Mouse (Mus musculus): ENCODE data around the gene Rasip1.
A peak's percentile ranks its signal among the peaks of the same experiment; 100 is the strongest.

Rasip1 gene

DNA sequence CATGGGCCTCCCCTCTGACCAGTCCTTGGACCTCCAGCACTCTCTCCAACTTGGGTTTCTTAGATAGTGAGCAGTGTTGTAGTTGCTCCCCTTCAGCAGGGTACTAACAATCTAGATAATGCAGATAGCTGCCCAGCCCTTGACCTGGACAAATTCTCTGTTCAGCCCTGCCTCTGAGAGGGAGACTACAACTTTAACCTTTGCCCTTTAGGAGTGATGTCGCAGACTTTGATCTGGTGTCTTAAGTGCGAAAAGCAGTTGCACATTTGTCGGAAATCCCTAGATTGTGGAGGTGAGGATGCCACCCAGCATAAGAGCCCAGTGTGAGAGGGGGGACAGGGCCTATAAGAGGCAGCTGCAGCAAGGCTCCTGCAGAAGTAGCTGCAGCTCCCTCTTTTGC is 2.6 kb upstream of the Rasip1 start:
- DNase-seq (ENCODE audit: low spot score in 2 of 2): no peak

DNA sequence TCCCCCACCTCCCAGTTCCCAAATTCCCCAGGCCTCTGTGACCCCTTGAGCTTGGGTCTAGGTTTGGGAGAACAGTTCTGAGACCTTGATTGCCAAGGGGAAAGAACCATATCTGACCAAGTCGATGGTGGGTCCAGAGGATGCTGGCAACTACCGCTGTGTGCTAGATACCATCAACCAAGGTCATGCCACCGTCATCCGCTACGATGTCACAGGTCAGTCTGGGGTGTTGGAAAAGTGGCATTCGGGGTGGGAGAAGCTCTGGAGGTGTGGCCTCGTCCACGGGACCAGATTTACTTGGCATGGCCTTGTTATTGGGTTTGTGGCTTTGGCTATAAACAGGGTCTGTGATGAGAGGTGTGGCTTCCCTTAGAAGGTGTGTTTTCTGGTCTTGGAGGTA is 1.8 kb upstream of the Rasip1 start:
- DNase-seq (ENCODE audit: low spot score in 2 of 2): no peak

DNA sequence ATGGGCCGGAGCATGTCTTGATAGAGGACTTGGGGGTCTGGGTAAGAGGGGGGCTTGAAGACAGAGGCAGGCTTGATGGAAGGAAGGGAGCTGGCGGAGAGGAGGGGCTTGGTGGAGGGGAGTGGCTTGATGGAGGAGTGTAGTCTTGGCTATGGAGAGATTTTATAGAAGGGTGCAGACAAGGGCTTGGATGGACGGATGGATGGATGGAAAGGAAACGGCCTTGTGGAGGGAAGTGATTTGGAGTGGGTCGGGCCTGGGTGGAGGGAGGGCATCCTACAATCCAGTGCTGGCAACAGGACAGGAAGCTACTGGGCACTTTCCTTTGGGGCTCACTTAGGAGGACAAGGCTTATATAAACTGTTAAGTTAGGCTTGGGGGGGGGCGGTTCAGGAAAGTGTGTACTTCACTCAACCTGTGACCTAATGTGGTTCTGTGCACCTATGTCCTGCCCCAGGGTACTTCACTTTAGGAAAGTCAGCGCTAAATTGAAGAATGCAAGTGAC is 664 bp upstream of the Rasip1 start:
- DNase-seq (ENCODE audit: low spot score in 2 of 2): no peak

DNA sequence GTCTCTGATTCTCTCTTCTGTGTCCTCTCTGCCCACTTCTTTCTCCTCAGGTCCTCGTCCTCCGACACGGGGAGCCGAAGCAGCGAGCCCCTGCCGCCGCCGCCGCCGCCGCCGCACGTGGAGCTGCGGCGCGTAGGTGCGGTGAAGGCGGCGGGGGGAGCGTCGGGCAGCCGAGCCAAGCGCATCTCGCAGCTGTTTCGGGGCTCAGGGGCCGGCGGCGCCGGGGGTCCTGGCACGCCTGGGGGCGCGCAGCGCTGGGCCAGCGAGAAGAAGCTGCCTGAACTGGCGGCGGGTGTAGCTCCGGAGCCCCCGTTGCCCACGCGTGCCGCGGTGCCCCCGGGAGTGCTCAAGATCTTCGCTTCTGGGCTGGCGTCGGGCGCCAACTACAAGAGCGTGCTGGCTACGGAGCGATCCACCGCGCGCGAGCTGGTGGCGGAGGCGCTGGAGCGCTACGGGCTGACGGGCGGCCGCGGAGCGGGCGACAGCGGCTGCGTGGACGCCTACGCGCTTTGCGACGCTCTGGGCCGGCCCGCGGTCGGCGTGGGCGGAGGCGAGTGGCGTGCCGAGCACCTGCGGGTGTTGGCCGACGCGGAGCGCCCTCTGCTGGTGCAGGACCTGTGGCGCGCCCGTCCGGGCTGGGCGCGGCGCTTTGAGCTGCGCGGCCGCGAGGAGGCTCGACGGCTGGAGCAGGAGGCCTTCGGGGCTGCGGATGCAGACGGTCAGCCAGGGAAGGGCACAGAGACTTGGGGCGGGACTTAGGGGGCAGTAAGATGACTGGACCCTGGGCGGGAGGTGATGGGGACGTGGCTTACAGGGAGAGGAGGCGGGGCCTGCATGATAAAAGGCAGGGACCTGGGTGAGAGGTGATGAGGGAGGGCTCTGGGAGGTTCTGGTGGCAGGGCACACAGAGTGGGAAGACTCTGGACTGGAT is 1.3 kb downstream of the Rasip1 start:
- peak; percentile 74 to 93 for DNase-seq (ENCODE audit: low spot score in 2 of 2)

DNA sequence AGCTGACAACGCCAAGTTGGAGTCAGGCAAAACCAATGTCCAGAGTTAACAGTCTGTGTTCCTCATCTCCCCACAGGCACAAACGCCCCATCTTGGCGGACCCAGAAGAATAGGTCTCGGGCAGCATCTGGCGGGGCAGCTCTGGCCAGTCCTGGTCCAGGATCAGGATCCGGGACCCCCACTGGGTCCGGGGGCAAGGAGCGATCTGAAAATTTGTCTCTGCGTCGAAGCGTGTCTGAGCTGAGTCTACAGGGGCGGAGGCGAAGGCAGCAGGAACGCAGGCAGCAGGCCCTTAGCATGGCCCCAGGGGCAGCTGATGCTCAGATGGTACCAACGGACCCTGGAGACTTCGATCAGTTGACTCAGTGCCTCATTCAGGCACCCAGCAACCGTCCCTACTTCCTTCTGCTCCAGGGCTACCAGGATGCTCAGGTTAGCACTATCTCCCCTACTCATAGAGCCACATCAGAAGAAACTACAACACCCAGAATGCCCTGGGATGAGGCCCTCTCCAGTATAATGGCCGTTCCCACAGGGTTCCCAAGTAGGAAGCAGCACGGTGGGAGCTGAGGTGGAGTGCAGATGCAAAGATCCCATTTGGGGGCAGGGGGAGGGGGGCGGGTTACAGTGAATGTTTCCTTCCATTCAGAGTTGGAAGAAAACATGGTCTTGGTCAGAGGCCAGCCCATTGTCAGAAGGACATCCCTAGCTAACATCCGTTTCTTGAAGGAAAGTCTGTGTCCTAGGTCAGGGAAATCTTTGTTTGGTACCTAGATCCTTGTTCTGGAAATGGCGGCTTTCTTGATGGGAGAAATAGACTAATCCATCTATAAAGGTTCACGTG is 3.0 kb downstream of the Rasip1 start:
- DNase-seq (ENCODE audit: low spot score in 2 of 2): no peak

DNA sequence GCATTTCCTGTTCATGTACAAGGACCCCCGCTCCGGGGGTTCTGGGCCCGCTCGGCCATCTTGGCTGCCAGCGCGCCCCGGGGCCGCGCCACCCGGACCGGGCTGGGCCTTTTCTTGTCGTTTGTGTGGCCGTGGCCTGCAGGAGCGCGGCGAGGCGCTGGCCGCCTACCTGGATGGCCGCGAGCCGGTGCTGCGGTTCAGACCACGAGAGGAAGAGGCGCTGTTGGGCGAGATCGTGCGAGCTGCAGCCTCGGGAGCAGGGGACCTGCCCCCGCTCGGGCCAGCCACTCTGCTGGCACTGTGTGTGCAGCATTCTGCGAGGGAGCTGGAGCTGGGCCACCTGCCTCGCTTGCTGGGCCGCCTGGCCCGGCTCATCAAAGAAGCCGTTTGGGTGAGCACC is 5.2 kb downstream of the Rasip1 start:
- peak in 1 of 2 experiments; percentile 46 for DNase-seq (ENCODE audit: low spot score in 2 of 2)

DNA sequence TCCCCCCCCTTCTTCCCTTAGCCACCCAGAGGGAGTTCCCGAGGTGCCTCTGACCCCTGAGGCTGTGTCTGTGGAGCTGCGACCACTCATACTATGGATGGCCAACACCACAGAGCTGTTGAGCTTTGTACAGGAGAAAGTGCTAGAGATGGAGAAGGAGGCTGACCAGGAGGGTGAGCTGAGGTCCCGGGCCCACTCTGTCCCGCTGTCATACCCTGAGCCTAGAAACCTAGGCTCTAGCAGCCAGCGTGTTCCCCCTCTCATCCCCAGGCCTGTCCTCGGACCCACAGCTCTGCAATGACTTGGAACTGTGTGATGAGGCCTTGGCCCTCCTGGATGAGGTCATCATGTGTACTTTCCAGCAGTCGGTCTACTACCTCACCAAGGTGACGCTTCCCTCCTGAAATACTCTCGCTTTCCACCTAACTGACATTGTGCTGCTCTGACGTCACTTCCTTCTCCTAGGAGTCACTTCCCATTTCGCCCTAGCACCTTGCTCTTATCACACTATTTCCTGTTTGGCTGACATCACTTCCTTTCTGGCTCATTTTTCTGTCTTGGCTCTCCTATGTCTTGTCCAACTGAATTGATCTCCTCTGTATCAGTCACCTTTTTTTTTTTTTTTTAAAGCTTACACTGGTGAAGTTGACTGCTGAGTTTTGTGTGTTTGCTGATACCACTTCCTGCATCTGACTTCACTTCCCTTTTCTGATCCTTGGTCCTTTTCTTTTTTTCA is 7.8 kb downstream of the Rasip1 start:
- no peak for DNase-seq (ENCODE audit: low spot score in 2 of 2)

DNA sequence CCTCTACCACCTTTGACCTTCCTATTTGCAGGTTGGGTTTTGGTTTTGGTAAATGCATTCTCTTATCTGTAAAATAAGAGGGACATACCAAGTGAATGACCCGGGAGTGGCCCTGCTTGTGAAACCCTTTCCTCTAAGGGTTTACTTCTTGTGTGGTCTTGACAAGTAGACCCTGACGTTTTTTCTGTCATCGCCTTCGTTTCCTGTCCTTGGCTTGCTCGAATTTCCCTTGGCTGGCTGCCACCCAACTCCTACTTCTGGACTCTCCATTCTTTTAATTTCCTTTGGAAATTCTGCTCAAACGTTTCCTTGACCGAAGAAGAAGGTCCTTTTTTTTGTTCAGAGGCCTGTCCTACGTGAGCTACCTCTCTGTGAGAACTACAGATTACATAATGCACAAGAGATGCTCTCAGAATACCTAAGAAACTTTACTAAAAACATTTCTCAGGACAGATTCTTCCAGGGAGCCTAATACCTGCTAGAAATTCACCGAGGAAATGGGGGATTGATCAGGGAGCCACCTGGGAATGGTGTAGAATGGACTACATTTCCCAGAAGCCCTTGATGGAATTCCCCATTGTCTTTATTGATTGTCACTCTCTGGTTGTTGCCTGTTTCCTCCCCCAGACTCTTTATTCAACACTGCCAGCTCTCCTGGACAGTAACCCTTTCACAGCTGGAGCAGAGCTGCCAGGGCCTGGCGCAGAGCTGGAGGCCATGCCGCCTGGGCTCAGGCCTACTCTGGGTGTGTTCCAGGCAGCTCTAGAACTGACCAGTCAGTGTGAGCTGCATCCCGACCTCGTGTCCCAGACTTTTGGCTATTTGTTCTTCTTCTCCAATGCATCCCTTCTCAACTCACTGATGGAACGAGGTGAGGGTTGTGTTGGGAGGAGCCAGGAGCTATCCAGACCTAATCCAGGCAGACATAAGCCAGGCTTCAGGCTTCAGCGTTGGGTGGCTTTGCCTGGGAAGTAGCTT is 8.7 kb downstream of the Rasip1 start:
- no peak for DNase-seq (ENCODE audit: low spot score in 2 of 2)

DNA sequence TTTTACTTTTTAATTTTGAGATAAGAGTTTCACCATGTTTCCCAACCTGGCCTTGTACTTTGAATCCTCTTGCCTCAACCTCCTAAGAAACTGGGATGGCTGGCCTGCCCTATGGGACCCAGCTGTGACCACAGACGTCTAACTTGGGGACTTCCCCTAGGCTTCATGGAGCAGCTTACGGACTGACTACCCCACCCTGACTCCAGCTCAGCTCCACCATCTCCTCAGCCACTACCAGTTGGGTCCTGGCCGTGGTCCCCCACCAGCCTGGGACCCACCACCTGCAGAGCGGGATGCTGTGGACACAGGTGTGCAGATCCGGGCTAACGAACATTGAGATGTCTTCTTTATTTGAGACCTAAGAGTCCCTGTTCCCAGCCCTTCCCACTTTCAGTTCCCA is 10.4 kb downstream of the Rasip1 start:
- DNase-seq (ENCODE audit: low spot score in 2 of 2): no peak

DNA sequence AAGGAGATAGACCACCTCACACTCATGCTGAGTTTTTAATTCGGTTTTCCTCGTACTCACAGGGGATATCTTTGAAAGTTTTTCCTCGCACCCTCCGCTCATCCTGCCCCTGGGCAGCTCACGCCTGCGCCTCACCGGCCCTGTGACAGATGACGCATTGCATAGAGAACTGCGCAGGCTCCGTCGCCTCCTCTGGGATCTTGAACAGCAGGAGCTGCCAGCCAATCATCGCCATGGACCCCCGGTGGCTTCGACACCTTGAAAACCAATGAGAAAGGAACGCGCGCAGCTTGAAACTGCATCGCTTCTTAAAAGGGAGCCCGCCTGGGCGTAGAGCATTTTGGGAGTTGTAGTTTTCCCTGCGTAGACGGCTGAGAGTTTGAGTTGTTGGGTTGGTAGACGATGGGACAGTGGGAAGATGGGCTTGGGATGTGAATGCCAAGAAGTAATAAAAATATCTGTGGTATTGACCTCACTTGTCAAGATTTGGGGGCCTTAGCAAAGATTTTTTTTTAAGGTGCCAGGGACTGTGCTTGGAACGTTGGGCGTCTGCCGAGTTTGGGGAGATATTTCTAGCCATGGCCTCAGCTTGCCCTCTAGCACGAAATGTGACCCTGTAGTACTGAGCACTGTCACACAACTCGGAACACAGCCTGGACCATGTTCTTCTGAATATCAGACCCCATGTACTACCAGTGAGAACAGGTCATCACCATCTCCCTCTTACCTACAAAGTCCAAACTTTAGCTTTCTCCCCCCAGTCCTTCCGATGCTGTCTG is 11.5 kb downstream of the Rasip1 start:
- DNase-seq (ENCODE audit: low spot score in 2 of 2): peak; percentile 85 to 95

DNA sequence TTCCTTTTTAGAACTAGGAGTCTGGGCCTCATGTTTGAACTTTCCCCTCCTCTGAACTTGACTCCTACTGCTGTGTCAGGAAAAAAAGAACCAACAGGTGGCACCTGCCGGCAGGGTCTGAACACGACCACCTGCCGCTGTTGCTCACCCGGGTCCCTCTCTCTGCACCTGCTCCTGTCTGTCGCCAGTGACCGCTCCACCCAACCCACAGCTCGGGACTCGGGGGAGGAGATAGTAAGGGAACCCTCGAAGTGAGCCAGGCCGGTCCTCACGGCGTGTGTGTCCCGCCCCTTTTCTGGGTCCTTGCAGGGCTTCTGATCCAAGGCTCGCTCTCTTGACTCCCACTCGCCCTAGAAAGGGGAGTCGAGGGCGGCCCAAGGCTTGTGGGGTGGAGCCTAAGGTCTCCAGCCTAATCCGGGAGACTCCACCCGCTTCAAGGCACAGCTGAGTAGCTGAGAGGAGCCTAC is 12.3 kb downstream of the Rasip1 start, which contains the start of gene Mamstr:
Gene Mamstr, plus strand, starts transcription at position 417 of the 467 bp plus-strand sequence.
- DNase-seq (ENCODE audit: low spot score in 2 of 2): no peak

DNA sequence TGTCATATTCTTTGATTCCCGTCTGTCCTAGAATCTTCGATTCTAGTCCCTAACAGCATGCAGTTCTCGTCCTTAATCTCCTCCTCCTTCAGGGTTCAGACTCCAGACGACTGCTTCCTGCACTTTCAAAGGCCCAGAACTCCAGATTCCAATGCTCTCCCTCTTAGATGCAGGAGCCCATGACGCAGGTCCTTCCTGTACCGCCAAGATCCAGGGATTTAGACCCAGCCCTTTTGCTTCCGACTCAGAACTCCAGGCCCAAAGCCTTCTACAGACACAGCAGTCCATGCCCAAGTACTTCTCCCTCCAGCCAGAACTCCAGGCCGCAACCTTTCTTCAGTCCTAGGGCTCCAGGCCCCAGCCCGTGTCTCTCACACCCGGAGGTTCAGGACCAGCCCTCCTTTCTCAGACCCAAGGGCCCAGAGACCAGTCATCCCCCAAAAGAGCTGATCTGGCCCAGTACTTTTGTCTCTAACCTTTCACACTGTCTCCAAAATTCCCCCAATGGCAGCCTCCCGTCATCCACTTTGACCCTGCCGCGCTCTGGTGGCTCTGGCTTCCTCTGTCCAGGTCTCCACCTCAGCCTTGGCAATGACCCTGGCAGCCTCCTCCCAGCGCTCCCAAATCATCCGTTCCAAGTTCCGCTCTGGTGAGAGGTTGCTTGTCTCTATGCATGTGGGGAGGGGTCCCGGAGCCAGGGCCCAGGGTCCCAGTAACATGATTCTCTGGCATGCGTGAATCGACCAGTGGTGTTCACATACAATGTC is 13.1 kb downstream of the Rasip1 start:
- no peak for DNase-seq (ENCODE audit: low spot score in 2 of 2)

DNA sequence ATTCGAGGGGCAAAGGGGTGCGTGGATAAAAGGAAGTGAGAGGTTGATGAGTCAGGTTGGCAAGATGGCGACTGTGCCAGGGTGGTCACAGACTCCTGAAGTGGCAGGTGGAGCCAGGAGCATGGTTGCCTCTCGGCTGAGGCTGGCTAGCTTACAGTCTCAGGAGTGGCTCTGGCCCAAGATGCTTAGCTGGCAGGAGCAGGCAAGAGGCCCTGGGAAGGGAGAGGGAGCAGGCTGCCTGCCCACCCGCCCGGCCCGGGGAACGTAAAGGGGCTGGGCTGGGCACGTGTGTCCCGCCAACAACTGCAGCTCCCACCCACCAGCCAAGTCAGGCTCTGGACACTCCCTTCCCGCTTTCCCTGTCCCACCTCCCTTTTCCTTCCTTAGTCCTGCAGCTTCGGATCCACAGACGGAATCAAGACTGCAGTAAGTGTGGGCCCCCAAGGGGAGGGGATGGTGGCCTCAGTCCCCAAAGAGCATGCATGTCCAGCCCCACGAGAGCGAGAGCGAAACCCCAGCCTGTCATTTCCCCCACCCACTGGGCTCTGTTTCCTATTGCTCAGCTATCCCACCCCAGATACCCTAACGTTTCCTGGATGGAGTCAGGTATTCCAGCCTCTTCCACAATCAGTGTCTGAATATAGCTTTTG is 14.2 kb downstream of the Rasip1 start:
- DNase-seq (ENCODE audit: low spot score in 2 of 2): peak in 1 of 2 experiments; percentile 48

DNA sequence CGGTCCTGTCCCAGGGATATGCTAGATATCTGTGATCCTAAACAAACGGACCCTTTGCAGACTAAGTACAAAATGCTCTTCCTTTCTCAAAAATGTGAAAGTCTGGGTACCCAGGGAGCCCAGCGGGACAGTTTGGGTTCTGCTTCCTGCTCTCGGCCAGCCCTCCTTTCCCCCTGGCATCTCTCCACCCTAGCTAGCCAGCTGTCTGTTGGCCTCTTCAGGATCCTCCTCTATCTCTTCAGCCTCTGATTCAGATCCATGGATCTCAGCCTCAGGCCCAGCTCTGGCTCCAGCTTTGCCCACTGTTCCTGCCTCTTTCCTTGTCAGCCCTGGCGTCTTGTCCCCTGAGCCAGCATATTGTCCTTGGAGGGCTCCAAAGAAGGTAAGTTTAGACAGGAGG is 14.8 kb downstream of the Rasip1 start:
- peak in 1 of 2 experiments; percentile 38 for DNase-seq (ENCODE audit: low spot score in 2 of 2)

DNA sequence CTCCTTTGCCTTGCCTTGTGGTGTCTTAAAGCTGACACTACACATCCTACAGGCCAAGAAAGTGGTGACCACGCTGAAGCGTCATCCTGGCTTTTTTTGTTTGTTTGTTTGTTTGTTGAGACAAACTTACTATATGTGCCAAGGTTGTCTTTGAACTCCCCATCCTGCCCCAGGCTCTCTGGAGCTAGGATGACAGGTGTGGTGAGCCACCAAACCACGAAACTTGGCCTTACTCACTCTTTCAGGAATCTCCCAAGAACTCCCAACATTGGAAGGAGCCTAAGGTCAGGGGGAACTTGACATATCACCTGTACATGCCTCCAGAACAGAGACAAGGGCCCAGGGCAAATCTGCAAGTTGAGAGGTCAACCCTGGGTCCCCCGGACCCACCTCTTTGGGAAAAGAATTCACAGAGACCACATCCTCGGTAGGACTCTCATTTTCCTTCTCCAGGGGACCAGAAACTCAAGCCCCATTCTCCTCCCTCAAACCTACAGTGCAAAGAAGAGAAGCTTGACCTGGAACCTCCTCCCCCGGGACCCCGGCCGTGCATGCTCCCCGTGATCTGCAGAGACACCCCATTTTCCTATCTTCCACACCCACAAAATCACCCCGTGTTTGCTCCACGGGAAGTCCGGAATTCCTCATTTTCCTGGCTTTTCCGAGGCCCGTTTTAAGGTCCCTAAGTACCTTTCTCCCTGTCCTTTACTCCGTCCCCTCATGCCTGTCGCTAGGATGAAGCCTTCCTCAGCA is 15.4 kb downstream of the Rasip1 start:
- no peak for DNase-seq (ENCODE audit: low spot score in 2 of 2)

DNA sequence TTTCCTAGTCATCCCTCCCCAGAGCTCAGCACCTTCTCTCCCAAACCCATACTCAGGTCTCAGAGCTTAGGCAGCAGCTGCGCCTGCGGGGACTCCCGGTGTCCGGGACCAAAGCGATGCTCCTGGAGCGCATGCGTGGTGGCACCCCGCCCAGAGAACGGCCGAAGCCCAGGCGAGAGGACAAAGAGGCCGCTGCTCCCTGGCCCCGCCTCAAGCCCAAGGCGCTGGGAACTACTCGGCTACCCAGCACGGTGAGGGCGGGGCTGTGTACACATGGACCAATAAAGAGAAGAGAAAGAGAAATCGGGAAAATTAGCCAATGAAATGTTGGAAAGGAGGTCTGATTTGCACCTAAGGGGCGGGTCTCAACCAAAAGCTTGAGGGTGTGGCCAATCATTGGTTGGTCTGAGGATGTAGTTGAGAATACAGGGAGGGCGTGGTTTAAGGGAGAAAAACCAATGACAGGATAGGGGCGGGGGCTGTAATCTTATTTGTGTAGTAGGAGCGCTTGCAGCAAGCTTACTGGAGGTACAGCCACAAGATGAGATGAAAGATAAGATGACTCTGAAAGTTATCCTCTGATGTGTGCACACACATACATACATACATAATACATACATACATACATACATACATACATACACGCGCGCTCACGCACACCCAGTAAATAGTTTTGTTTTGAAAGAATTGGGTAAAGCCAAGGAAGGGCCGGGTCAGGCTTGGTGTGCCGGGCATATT is 16.3 kb downstream of the Rasip1 start:
- DNase-seq (ENCODE audit: low spot score in 2 of 2): peak; percentile 87 to 96

DNA sequence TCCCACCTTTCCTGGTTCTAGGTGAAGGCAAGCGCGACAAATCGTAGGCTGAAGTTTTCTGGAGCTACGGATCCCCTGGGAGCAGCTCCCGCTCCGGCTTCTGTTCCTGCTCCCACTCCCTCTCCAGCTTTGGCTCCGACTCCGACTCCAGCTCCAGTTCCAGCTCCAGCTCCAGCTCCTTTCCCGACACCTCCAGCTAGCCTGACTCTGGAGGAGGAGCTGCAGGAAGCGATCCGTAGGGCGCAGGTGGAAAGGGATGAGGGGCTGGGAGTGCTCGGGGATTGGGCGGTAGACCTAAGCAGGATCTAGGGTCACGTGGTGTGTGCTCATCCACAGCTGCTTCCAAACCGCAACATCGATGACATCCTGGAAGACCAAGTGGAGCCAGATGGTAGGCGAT is 16.9 kb downstream of the Rasip1 start:
- DNase-seq (ENCODE audit: low spot score in 2 of 2): peak in 1 of 2 experiments; percentile 58
